Mouse (Mus musculus) heart, embryonic 16.5 days (tissue): Measurements from ENCODE around the gene Pdik1l. TPM values are rescaled to one million over a fixed set of nuclear protein-coding genes. Genes with fewer than 3 reads are reported as not detected.

ENCODE experiments used
- ATAC-seq: fragments of 200-750 bp; cut with Nextera tagmentation; replicated peaks from 2 replicates; pipeline ENCODE4 v1.8.0; 2017; ENCODE audit warnings: moderate number of reproducible peaks; ENCODE audit not compliant: insufficient read depth, low FRiP score; ENCODE audit errors: extremely low read depth
- H3K27ac ChIP-seq: fragments of 300-500 bp; sonication (generic); 2 replicates; pipeline ENCODE4 v1.5.1; 2014; ENCODE audit warnings: mild to moderate bottlenecking, low read length, control low read depth, moderate library complexity
- H3K27me3 ChIP-seq: fragments of 300-500 bp; sonication (generic); 2 replicates; pipeline ENCODE4 v1.6.1; 2014; ENCODE audit warnings: low read length, mixed read lengths; ENCODE audit not compliant: control insufficient read depth, insufficient read depth
- H3K36me3 ChIP-seq: fragments of 300-500 bp; sonication (generic); 2 replicates; pipeline ENCODE4 v1.6.1; 2014; ENCODE audit not compliant: control insufficient read depth, insufficient read depth
- H3K4me1 ChIP-seq: fragments of 300-500 bp; sonication (generic); 2 replicates; pipeline ENCODE4 v1.6.1; 2014; ENCODE audit warnings: low read length, mixed read lengths; ENCODE audit not compliant: control insufficient read depth, insufficient read depth
- H3K4me2 ChIP-seq: fragments of 300-500 bp; sonication (generic); 2 replicates; pipeline ENCODE4 v1.6.1; 2014; ENCODE audit warnings: low read depth, mild to moderate bottlenecking, control low read depth, low read length
- H3K4me3 ChIP-seq: fragments of 300-500 bp; sonication (generic); 2 replicates; pipeline ENCODE4 v1.5.1; 2014; ENCODE audit warnings: mild to moderate bottlenecking, control low read depth, low read length
- H3K9ac ChIP-seq: fragments of 300-500 bp; sonication (generic); 2 replicates; pipeline ENCODE4 v1.6.1; 2014; ENCODE audit warnings: low read length, control low read depth
- H3K9me3 ChIP-seq: fragments of 300-500 bp; sonication (generic); replicated peaks from 2 replicates; pipeline ENCODE4 v1.6.1; 2016; ENCODE audit warnings: low read length; ENCODE audit not compliant: control insufficient read depth
- WGBS: fragments of 180-500 bp; shearing (Covaris S2); extraction: QIAGEN DNeasy Blood & Tissue Kit; methylation state at CpG from one replicate; pipeline ENCODE4 v1.1.7; 2014; 5-methylcytosine and 5-hydroxymethylcytosine counted together
- polyA plus RNA-seq: library from polyadenylated mRNA; unstranded; fragments of >200 nt; fragmentation: Nextera tagmentation; extraction: Ambion mirVana; gene quantifications from 2 replicates; pipeline ENCODE4 v1.2.1, GENCODE M21; 2015

Gene Pdik1l
- polyA plus RNA-seq, 1 experiment from 2014 or later: 13.0 TPM

DNA sequence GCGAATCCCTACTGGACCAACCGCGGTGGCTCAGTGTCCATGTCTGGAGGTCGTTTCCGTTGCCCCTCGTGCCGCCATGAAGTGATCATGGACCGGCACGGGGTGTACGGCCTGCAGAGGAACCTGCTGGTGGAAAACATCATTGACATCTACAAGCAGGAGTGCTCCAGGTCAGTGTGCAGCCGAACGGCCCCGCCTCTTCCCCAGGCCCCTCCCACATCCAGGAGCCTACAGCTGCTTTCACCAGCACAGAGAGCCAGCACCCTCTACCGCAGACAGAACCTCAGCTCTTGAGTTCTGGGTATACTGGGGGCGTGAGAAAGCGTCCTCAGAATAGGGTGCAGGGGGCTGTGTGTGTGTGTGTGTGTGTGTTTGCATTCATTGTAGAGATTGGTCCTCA lies 28.7 kb upstream of the Pdik1l start:
- H3K36me3 ChIP-seq: peaks cover 12% of the 10 kb centered on the region
- no peaks in the 10 kb centered on the region for H3K27me3 ChIP-seq
- H3K4me3 ChIP-seq: peak overlapping the region; percentile 59
- peaks cover 4% of the 10 kb centered on the region for H3K9me3 ChIP-seq
- peak; percentile 21; the same call in 1 of the 2 replicates for ATAC-seq
- WGBS: 29% methylated on average over 16 of the region's 16 CpGs
- H3K27ac ChIP-seq: peak overlapping the region; percentile 96
- peak overlapping the region; percentile 71 for H3K4me2 ChIP-seq
- H3K4me1 ChIP-seq: peaks cover 32% of the 10 kb centered on the region
- H3K9ac ChIP-seq: peak overlapping the region; percentile 78

- peak overlapping the region; percentile 78 for H3K9ac ChIP-seq
- H3K27ac ChIP-seq: peak overlapping the region; percentile 96
- no peaks in the 10 kb centered on the region for H3K27me3 ChIP-seq
- peaks cover 10% of the 10 kb centered on the region; the same call in 1 of the 2 replicates for H3K36me3 ChIP-seq
- H3K9me3 ChIP-seq: peaks cover 4% of the 10 kb centered on the region
- peak overlapping the region; percentile 71 for H3K4me2 ChIP-seq
- ATAC-seq: peak; percentile 89
- peak overlapping the region; percentile 59 for H3K4me3 ChIP-seq
- WGBS: 22% methylated on average over 9 of the region's 9 CpGs
- peaks cover 32% of the 10 kb centered on the region for H3K4me1 ChIP-seq
These were observed 27.8 kb upstream of the Pdik1l start for GRCm38 (mm10) chr4:134315470-134315869.

DNA sequence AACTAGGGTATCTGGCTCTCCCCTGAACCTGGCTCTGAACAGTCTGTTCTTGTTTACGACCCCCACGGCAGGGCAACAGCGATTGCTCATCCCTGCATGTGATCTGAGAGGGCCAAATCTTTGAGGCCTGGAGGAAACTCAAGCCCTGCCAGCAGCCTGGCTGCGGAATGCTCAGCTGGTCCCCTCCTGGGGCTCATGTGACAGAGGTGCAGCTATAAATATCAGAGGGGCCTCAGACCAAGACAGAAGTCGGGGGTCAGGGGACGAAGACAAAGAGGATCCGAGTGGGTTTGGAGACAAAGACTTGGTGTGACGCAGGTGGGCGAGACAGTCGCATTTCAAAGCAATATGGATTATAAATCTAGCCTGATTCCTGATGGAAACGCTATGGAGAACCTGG lies 27.2 kb upstream of the Pdik1l start, which contains the start of gene Trim63:
Gene Trim63 (plus strand): TSS at position 245 of the 400 bp plus-strand sequence.
- no peaks in the 10 kb centered on the region for H3K27me3 ChIP-seq
- H3K27ac ChIP-seq: peak within 1 kb of the TSS; percentile 96
- WGBS: 23% methylated on average over 11 of the region's 11 CpGs
- peaks cover 29% of the 10 kb centered on the region for H3K4me1 ChIP-seq
- ATAC-seq: peak; percentile 78
- peak within 1 kb of the TSS; percentile 78 for H3K9ac ChIP-seq
- peaks cover 7% of the 10 kb centered on the region; the same call in 1 of the 2 replicates for H3K36me3 ChIP-seq
- H3K9me3 ChIP-seq: peaks cover 4% of the 10 kb centered on the region
- peak within 1 kb of the TSS; percentile 71 for H3K4me2 ChIP-seq
- peak within 1 kb of the TSS; percentile 59 for H3K4me3 ChIP-seq

GRCm38 (mm10) chr4:134314081-134314655 lies 26.5 kb upstream of the Pdik1l start:
- peak overlapping the region; percentile 96 for H3K27ac ChIP-seq
- no peak overlapping the region for H3K4me3 ChIP-seq
- WGBS: 63% methylated on average over 4 of the region's 4 CpGs
- peaks cover 4% of the 10 kb centered on the region for H3K9me3 ChIP-seq
- H3K4me2 ChIP-seq: peak overlapping the region; percentile 71; the same call in 1 of the 2 replicates
- H3K36me3 ChIP-seq: 0 out of 2 replicates have a peak, but pooled peaks cover 4% of the 10 kb centered on the region
- no peak for ATAC-seq
- H3K27me3 ChIP-seq: no peaks in the 10 kb centered on the region
- peaks cover 22% of the 10 kb centered on the region for H3K4me1 ChIP-seq
- H3K9ac ChIP-seq: peak overlapping the region; percentile 78; the same call in 1 of the 2 replicates

- no peaks in the 10 kb centered on the region for H3K27me3 ChIP-seq
- H3K4me3 ChIP-seq: no peak overlapping the region
- no peak overlapping the region for H3K9ac ChIP-seq
- H3K9me3 ChIP-seq: peaks cover 4% of the 10 kb centered on the region
- H3K36me3 ChIP-seq: 0 out of 2 replicates have a peak, but pooled peaks cover 4% of the 10 kb centered on the region
- H3K4me1 ChIP-seq: peaks cover 12% of the 10 kb centered on the region
- ATAC-seq: no peak
- 93% methylated on average over 6 of the region's 6 CpGs for WGBS
- no peak overlapping the region for H3K4me2 ChIP-seq
- no peak overlapping the region for H3K27ac ChIP-seq
These were observed 25.2 kb upstream of the Pdik1l start for GRCm38 (mm10) chr4:134312901-134313300.

DNA sequence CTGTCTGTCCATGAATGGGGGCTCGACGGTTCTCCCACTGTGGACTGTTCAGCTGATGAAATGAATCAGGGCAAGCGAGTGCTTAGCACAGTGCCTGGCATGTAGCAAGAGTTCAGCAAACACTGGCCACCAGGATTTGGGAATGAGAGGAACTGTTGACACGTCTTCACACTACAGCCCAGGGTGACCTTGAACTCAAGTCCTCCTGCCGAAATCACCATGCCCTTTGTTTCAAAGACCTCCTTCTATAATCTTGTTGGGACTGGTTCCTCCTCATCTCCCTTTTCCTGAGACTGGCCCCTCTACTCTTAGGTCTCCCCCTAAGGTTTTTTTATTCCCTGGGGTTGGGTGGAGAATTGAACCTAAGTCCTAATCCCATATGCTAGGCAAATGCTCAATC lies 24.6 kb upstream of the Pdik1l start:
- WGBS: 78% methylated on average over 5 of the region's 5 CpGs
- no peak for ATAC-seq
- Histone ChIP-seq H3K36me3 (no peaks in the 10 kb centered on the region), H3K4me3 (no peak overlapping the region), H3K9me3 (peaks cover 4% of the 10 kb centered on the region), H3K9ac (no peak overlapping the region), H3K4me1 (peaks cover 14% of the 10 kb centered on the region), H3K4me2 (no peak overlapping the region), H3K27me3 (no peaks in the 10 kb centered on the region), H3K27ac (no peak overlapping the region)

DNA sequence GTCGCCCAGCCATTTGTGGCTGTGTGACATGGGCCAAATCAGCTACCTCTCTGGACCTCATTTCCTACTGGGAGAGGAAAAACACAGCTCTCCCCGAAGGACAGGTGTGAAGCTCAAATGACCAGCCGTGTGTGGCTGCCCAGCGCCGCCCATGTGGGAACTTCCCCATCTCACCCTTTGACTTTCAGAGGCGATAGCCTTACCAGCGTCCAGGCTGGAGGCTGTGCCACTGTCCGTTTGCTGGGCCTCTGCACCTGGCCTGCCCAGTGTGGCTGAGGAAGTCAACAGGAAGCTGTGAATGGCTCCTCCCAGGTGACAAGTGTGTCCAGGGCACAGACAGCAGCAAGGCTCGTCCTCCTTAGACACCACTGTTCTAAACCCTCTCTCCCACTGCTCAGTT lies 24.1 kb upstream of the Pdik1l start:
- no peak overlapping the region for H3K4me3 ChIP-seq
- H3K27me3 ChIP-seq: no peaks in the 10 kb centered on the region
- H3K4me1 ChIP-seq: peaks cover 20% of the 10 kb centered on the region
- no peak overlapping the region for H3K4me2 ChIP-seq
- no peak overlapping the region for H3K9ac ChIP-seq
- H3K27ac ChIP-seq: no peak overlapping the region
- WGBS: 74% methylated on average over 9 of the region's 9 CpGs
- H3K9me3 ChIP-seq: peaks cover 4% of the 10 kb centered on the region
- no peaks in the 10 kb centered on the region for H3K36me3 ChIP-seq
- no peak for ATAC-seq

- Histone ChIP-seq H3K9ac (no peak overlapping the region), H3K27me3 (no peaks in the 10 kb centered on the region), H3K36me3 (no peaks in the 10 kb centered on the region), H3K27ac (no peak overlapping the region), H3K4me2 (no peak overlapping the region), H3K9me3 (peaks cover 4% of the 10 kb centered on the region), H3K4me1 (peaks cover 24% of the 10 kb centered on the region), H3K4me3 (no peak overlapping the region)
- no peak for ATAC-seq
- WGBS: 83% methylated on average over 9 of the region's 9 CpGs
These were observed 23.0 kb upstream of the Pdik1l start for GRCm38 (mm10) chr4:134310656-134311055.

DNA sequence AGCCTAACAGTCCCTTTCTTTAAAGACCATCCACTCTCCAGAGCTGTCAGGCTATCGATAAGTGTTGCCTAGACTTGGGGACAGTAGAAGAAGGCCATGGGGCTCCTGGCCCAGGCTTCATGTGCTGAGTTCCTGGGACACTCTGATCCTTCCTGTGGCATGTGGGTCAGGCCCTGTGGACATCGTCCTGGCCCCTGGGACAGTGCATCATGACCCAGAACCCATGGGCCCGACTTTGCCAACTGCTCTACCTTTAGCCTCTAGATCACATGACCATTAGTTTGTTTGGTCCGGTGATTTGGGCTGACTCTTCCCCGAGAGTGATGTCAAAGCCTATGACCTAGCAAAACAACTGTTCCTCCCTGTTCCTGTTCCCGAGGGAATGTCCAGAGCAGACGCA lies 22.4 kb upstream of the Pdik1l start:
- H3K4me3 ChIP-seq: no peak overlapping the region
- no peak for ATAC-seq
- no peak overlapping the region for H3K27ac ChIP-seq
- 85% methylated on average over 7 of the region's 7 CpGs for WGBS
- no peaks in the 10 kb centered on the region for H3K36me3 ChIP-seq
- peaks cover 4% of the 10 kb centered on the region for H3K9me3 ChIP-seq
- peaks cover 24% of the 10 kb centered on the region for H3K4me1 ChIP-seq
- H3K9ac ChIP-seq: no peak overlapping the region
- no peak overlapping the region for H3K4me2 ChIP-seq
- H3K27me3 ChIP-seq: no peaks in the 10 kb centered on the region
